ENCODE assay signal across 9 mouse cellular contexts in genomic region chr5:148443734-148444133, GRCm38 (mm10). TPM values are rescaled to one million over a fixed set of nuclear protein-coding genes. Genes with fewer than 3 reads are reported as not detected.
DNase-seq lines count a peak whose midpoint lies in the region; ATAC-seq lines count a peak whose summit lies in the region.
"Had no signal": no experiment of that assay in that cellular context is flagged by ENCODE, and none has a peak within 500 bp of the region (broad histone marks: within the 10 kb centered on the region; RNA-seq: fewer than 3 reads in every experiment).

No protein-coding gene starts in this region.

- 0 out of 2 replicates have a peak overlapping the region, but pooled peaks have one; percentile 1 for H3K4me2 ChIP-seq in limb, embryonic 13.5 days (replicated peaks)
- H3K4me2 ChIP-seq: embryonic facial prominence, embryonic 13.5 days had no signal

- 0 out of 2 replicates have a peak, but pooled peaks cover 6% of the 10 kb centered on the region for H3K4me1 ChIP-seq in limb, embryonic 13.5 days
- no peaks in the 10 kb centered on the region for H3K4me1 ChIP-seq in limb, embryonic 10.5 days
- peaks cover 8% of the 10 kb centered on the region; the same call in 1 of the 2 replicates for H3K4me1 ChIP-seq in midbrain, embryonic 10.5 days

- no peaks in the 10 kb centered on the region for H3K36me3 ChIP-seq in limb, embryonic 13.5 days
- no peaks in the 10 kb centered on the region for H3K36me3 ChIP-seq in limb, embryonic 10.5 days
- no peaks in the 10 kb centered on the region for H3K36me3 ChIP-seq in midbrain, embryonic 10.5 days
- H3K36me3 ChIP-seq: embryonic facial prominence, embryonic 13.5 days had no signal

- peak overlapping the region; percentile 33; the same call in 1 of the 2 replicates for H3K27ac ChIP-seq in limb, embryonic 13.5 days
- no peak overlapping the region for H3K27ac ChIP-seq in limb, embryonic 10.5 days
- no peak overlapping the region for H3K27ac ChIP-seq in midbrain, embryonic 10.5 days (replicated peaks)
- H3K27ac ChIP-seq: embryonic facial prominence, embryonic 13.5 days had no signal

- H3K9me3 ChIP-seq in limb, embryonic 13.5 days, result peaks cover 8% of the 10 kb centered on the region
- no peaks in the 10 kb centered on the region for H3K9me3 ChIP-seq in limb, embryonic 10.5 days (replicated peaks)
- peaks cover 10% of the 10 kb centered on the region; the same call in 1 of the 2 replicates for H3K9me3 ChIP-seq in midbrain, embryonic 10.5 days (replicated peaks)

- peak overlapping the region; percentile 25; the same call in 1 of the 2 replicates for H3K9ac ChIP-seq in limb, embryonic 13.5 days
- H3K9ac ChIP-seq: embryonic facial prominence, embryonic 13.5 days had no signal

- WGBS in limb, embryonic 13.5 days, result 49% methylated on average over 5 of the region's 5 CpGs
- 75% methylated on average over 5 of the region's 5 CpGs for WGBS in limb, embryonic 10.5 days
- 78% methylated on average over 5 of the region's 5 CpGs for WGBS in midbrain, embryonic 10.5 days

- no peak for DNase-seq in limb, embryonic 10.5 days (ENCODE audit: low spot score)
- peak; percentile 90 for DNase-seq in fibroblast of lung, adult 2 months (ENCODE audit: low read depth)
- peak; percentile 32 to 44 for DNase-seq in heart, postnatal 36 days
- DNase-seq in lung, postnatal 36 days, result peak; percentile 64
- no peak for DNase-seq in midbrain, embryonic 10.5 days (ENCODE audit: low spot score)
- DNase-seq in B cell, adult 2 months, result no peak
- no peak for DNase-seq in frontal cortex, postnatal 14 days (ENCODE audit: low spot score in 2 of 2)

- H3K4me3 ChIP-seq in limb, embryonic 13.5 days, result no peak overlapping the region
- H3K4me3 ChIP-seq in limb, embryonic 10.5 days, result no peak overlapping the region
- no peak overlapping the region for H3K4me3 ChIP-seq in midbrain, embryonic 10.5 days
- H3K4me3 ChIP-seq: embryonic facial prominence, embryonic 13.5 days had no signal

- intact Hi-C loops in heart, postnatal 36 days (cut with DNase I), result no loop called here

- no peak for ATAC-seq in limb, embryonic 13.5 days (ENCODE audit: low FRiP score, low read depth)

- H3K27me3 ChIP-seq in limb, embryonic 13.5 days, result no peaks in the 10 kb centered on the region
- no peaks in the 10 kb centered on the region for H3K27me3 ChIP-seq in limb, embryonic 10.5 days (ENCODE audit: low read depth, poor library complexity, severe bottlenecking)
- no peaks in the 10 kb centered on the region for H3K27me3 ChIP-seq in midbrain, embryonic 10.5 days (ENCODE audit: low read depth, poor library complexity, severe bottlenecking)
- H3K27me3 ChIP-seq: embryonic facial prominence, embryonic 13.5 days had no signal

RNA-seq across cellular contexts. Expression of gene Slc7a1, which starts 44.0 kb away (rescaled TPM):
- polyA plus RNA-seq in limb, embryonic 13.5 days (2015; fragmentation: Nextera tagmentation; extraction: Ambion mirVana), result 13.7 and 14.9 TPM in 2 replicates
- polyA plus RNA-seq in limb, embryonic 10.5 days (2016; fragmentation: Nextera tagmentation; extraction: Ambion mirVana), result 13.2 and 17.8 TPM in 2 replicates
- 10 to 100 TPM in 1 of 2 experiments, 1 to 10 TPM in 1; 9.3 to 20.3 TPM for total RNA-seq in heart, postnatal 36 days (2021)
- polyA plus RNA-seq in midbrain, embryonic 10.5 days (2016; fragmentation: Nextera tagmentation; extraction: Ambion mirVana), result 12.8 and 15.1 TPM in 2 replicates

Comparison
In these comparisons a context has a peak if more than half of its experiments do, and no peak if none do; other contexts are left out.
1. DNase-seq: peak in fibroblast of lung, adult 2 months (single experiment), heart, postnatal 36 days (2 of 2) and lung, postnatal 36 days (single experiment); none in limb, embryonic 10.5 days (single experiment), midbrain, embryonic 10.5 days (single experiment), B cell, adult 2 months (0 of 2) and frontal cortex, postnatal 14 days (0 of 2).